Mouse (Mus musculus) limb, embryonic 14.5 days (tissue): Measurements from ENCODE around the gene Olfr433. TPM values are rescaled to one million over a fixed set of nuclear protein-coding genes. Genes with fewer than 3 reads are reported as not detected.

Source experiments
- ATAC-seq: fragments of 200-750 bp; cut with Nextera tagmentation; 2 replicates; pipeline ENCODE4 v1.8.0; 2017; ENCODE audit warnings: low read depth, moderate number of reproducible peaks, moderate TSS enrichment; ENCODE audit not compliant: low FRiP score
- DNase-seq: peaks from one replicate; pipeline ENCODE4 v3.0.0-alpha.2; 2015; ENCODE audit warnings: low spot score
- H3K27ac ChIP-seq: fragments of 300-500 bp; sonication (generic); replicated peaks from 2 replicates; pipeline ENCODE4 v1.5.1; 2014; ENCODE audit warnings: low read depth, mild to moderate bottlenecking, low read length, moderate library complexity, mixed read lengths
- H3K27me3 ChIP-seq: fragments of 300-500 bp; sonication (generic); 2 replicates; pipeline ENCODE4 v1.6.1; 2014; ENCODE audit warnings: low read length, mixed read lengths; ENCODE audit not compliant: control insufficient read depth, insufficient read depth
- H3K36me3 ChIP-seq: fragments of 300-500 bp; sonication (generic); 2 replicates; pipeline ENCODE4 v1.6.1; 2014; ENCODE audit warnings: mild to moderate bottlenecking, low read length, moderate library complexity, mixed read lengths; ENCODE audit not compliant: control insufficient read depth, insufficient read depth
- H3K4me1 ChIP-seq: fragments of 300-500 bp; sonication (generic); 2 replicates; pipeline ENCODE4 v1.6.1; 2014; ENCODE audit warnings: antibody characterized with exemption, low read length, mixed read lengths; ENCODE audit not compliant: control insufficient read depth, insufficient read depth
- H3K4me2 ChIP-seq: fragments of 300-500 bp; sonication (generic); replicated peaks from 2 replicates; pipeline ENCODE4 v1.6.1; 2014; ENCODE audit warnings: low read depth, mild to moderate bottlenecking, low read length, moderate library complexity; ENCODE audit not compliant: severe bottlenecking
- H3K4me3 ChIP-seq: fragments of 300-500 bp; sonication (generic); replicated peaks from 2 replicates; pipeline ENCODE4 v1.5.1; 2014; ENCODE audit warnings: low read length
- H3K9ac ChIP-seq: fragments of 300-500 bp; sonication (generic); 2 replicates; pipeline ENCODE4 v1.6.1; 2014; ENCODE audit warnings: mild to moderate bottlenecking, low read depth, low read length, moderate library complexity; ENCODE audit not compliant: severe bottlenecking
- H3K9me3 ChIP-seq: fragments of 300-500 bp; sonication (generic); 2 replicates; pipeline ENCODE4 v1.6.1; 2016; ENCODE audit warnings: low read length; ENCODE audit not compliant: control insufficient read depth
- POLR2A ChIP-seq: fragments of 200-500 bp; IDR thresholded peaks from 2 replicates; pipeline ENCODE4 v1.8.0; 2012; ENCODE audit warnings: inconsistent platforms, mild to moderate bottlenecking, moderate library complexity, borderline replicate concordance; ENCODE audit not compliant: insufficient read depth, insufficient read length; ENCODE audit errors: extremely low read depth
- WGBS: fragments of 180-500 bp; shearing (Covaris S2); extraction: QIAGEN DNeasy Blood & Tissue Kit; methylation state at CpG from one replicate; pipeline ENCODE4 v1.1.7; 2014; 5-methylcytosine and 5-hydroxymethylcytosine counted together
- polyA plus RNA-seq, 2 experiments: library from polyadenylated mRNA; depleted of rRNA in 1 of 2; stranded (reverse) in 1 of 2; unstranded in 1 of 2; fragments of >200 nt; fragmentation: Nextera tagmentation in 1 of 2; extraction: Ambion mirVana in 1 of 2; gene quantifications; 2 replicates each; pipeline versions ENCODE4 v1.2.1 to v1.2.3; 2012 to 2014

Gene Olfr433
- polyA plus RNA-seq, 2 experiments, result not detected

GRCm38 (mm10) chr1:174084031-174084430 lies 43.5 kb downstream of the Olfr433 start, which contains the start of gene Olfr429:
Gene Olfr429 (plus strand): TSS chr1:174084331.
- H3K27me3 ChIP-seq, result no peaks in the 10 kb centered on the region
- ATAC-seq (no peak), DNase-seq (no peak)
- no peak for TF ChIP-seq POLR2A
- H3K27ac ChIP-seq, result no peak within 1 kb of the TSS
- H3K4me2 ChIP-seq, result no peak within 1 kb of the TSS
- WGBS, result 88% methylated on average over 2 of the region's 2 CpGs
- H3K36me3 ChIP-seq, result no peaks in the 10 kb centered on the region
- H3K4me1 ChIP-seq, result no peaks in the 10 kb centered on the region
- no peak within 1 kb of the TSS for H3K4me3 ChIP-seq
- H3K9me3 ChIP-seq, result no peaks in the 10 kb centered on the region
- no peak within 1 kb of the TSS for H3K9ac ChIP-seq

Other genes with a start within 250 kb of the Olfr433 start
- 0.38 and 0.41 TPM in 2 replicates for gene Ifi211, start 127.7 kb upstream of the Olfr433 start, polyA plus RNA-seq (2012; rRNA removed)
- 0.77 and 1.1 TPM in 2 replicates for gene Ifi211, start 127.7 kb upstream of the Olfr433 start, polyA plus RNA-seq (2014; fragmentation: Nextera tagmentation; extraction: Ambion mirVana)
- 0.82 and 1.4 TPM in 2 replicates for gene Mndal, start 98.2 kb upstream of the Olfr433 start, polyA plus RNA-seq (2012; rRNA removed)
- gene Mndal, start 98.2 kb upstream of the Olfr433 start, polyA plus RNA-seq (2014; fragmentation: Nextera tagmentation; extraction: Ambion mirVana), result 1.9 and 2.1 TPM in 2 replicates
- gene Ifi203, start 98.0 kb upstream of the Olfr433 start, polyA plus RNA-seq (2012; rRNA removed), result 0.45 and 0.92 TPM in 2 replicates
- 0.84 and 1.3 TPM in 2 replicates for gene Ifi203, start 98.0 kb upstream of the Olfr433 start, polyA plus RNA-seq (2014; fragmentation: Nextera tagmentation; extraction: Ambion mirVana)
- gene Ifi202b, start 58.0 kb upstream of the Olfr433 start, polyA plus RNA-seq (2012; rRNA removed), result 0.50 and 1.0 TPM in 2 replicates
- gene Ifi202b, start 58.0 kb upstream of the Olfr433 start, polyA plus RNA-seq (2014; fragmentation: Nextera tagmentation; extraction: Ambion mirVana), result 1.9 and 4.3 TPM in 2 replicates
- 0.08 TPM in 1 of 2 replicates, not detected in the other for gene Ifi205, start 8.9 kb upstream of the Olfr433 start, polyA plus RNA-seq (2012; rRNA removed)
- 0.12 and 0.26 TPM in 2 replicates for gene Ifi205, start 8.9 kb upstream of the Olfr433 start, polyA plus RNA-seq (2014; fragmentation: Nextera tagmentation; extraction: Ambion mirVana)
- gene Olfr432, start 8.5 kb downstream of the Olfr433 start, polyA plus RNA-seq (2012; rRNA removed), result not detected in 2 replicates
- gene Olfr432, start 8.5 kb downstream of the Olfr433 start, polyA plus RNA-seq (2014; fragmentation: Nextera tagmentation; extraction: Ambion mirVana), result not detected in 2 replicates
- gene Olfr430, start 25.9 kb downstream of the Olfr433 start, polyA plus RNA-seq (2012; rRNA removed), result not detected in 2 replicates
- gene Olfr430, start 25.9 kb downstream of the Olfr433 start, polyA plus RNA-seq (2014; fragmentation: Nextera tagmentation; extraction: Ambion mirVana), result not detected in 2 replicates
- not detected in 2 replicates for gene Olfr429, start 43.6 kb downstream of the Olfr433 start, polyA plus RNA-seq (2012; rRNA removed)
- gene Olfr429, start 43.6 kb downstream of the Olfr433 start, polyA plus RNA-seq (2014; fragmentation: Nextera tagmentation; extraction: Ambion mirVana), result not detected in 2 replicates
- gene Olfr427, start 56.2 kb downstream of the Olfr433 start, polyA plus RNA-seq (2012; rRNA removed), result not detected in 2 replicates
- not detected in 2 replicates for gene Olfr427, start 56.2 kb downstream of the Olfr433 start, polyA plus RNA-seq (2014; fragmentation: Nextera tagmentation; extraction: Ambion mirVana)
- gene Olfr231, start 80.5 kb downstream of the Olfr433 start, polyA plus RNA-seq (2012; rRNA removed), result not detected in 2 replicates
- not detected in 2 replicates for gene Olfr231, start 80.5 kb downstream of the Olfr433 start, polyA plus RNA-seq (2014; fragmentation: Nextera tagmentation; extraction: Ambion mirVana)
- not detected in 2 replicates for gene Olfr424, start 90.8 kb downstream of the Olfr433 start, polyA plus RNA-seq (2012; rRNA removed)
- gene Olfr424, start 90.8 kb downstream of the Olfr433 start, polyA plus RNA-seq (2014; fragmentation: Nextera tagmentation; extraction: Ambion mirVana), result not detected in 2 replicates
- not detected in 2 replicates for gene Olfr420, start 114.9 kb downstream of the Olfr433 start, polyA plus RNA-seq (2012; rRNA removed)
- not detected in 2 replicates for gene Olfr420, start 114.9 kb downstream of the Olfr433 start, polyA plus RNA-seq (2014; fragmentation: Nextera tagmentation; extraction: Ambion mirVana)
- 0.09 and 0.19 TPM in 2 replicates for gene Spta1, start 132.1 kb downstream of the Olfr433 start, polyA plus RNA-seq (2012; rRNA removed)
- gene Spta1, start 132.1 kb downstream of the Olfr433 start, polyA plus RNA-seq (2014; fragmentation: Nextera tagmentation; extraction: Ambion mirVana), result 0.19 and 0.34 TPM in 2 replicates
- gene Olfr419, start 211.4 kb downstream of the Olfr433 start, polyA plus RNA-seq (2012; rRNA removed), result not detected in 2 replicates
- gene Olfr419, start 211.4 kb downstream of the Olfr433 start, polyA plus RNA-seq (2014; fragmentation: Nextera tagmentation; extraction: Ambion mirVana), result not detected in 2 replicates